Mouse (Mus musculus) limb, embryonic 10.5 days (tissue): Measurements from ENCODE around the gene Mmp10. TPM values are rescaled to one million over a fixed set of nuclear protein-coding genes. Genes with fewer than 3 reads are reported as not detected.

Source experiments
- DNase-seq: peaks from one replicate; pipeline ENCODE4 v3.0.0-alpha.2; 2017; ENCODE audit warnings: low spot score
- H3K27ac ChIP-seq: fragments of 300-500 bp; sonication (generic); 2 replicates; pipeline ENCODE4 v1.5.1; 2016; ENCODE audit warnings: mild to moderate bottlenecking
- H3K27me3 ChIP-seq: fragments of 300-500 bp; sonication (generic); 2 replicates; pipeline ENCODE4 v1.6.1; 2016; ENCODE audit warnings: low read depth, mild to moderate bottlenecking; ENCODE audit not compliant: poor library complexity, severe bottlenecking
- H3K36me3 ChIP-seq: fragments of 300-500 bp; sonication (generic); 2 replicates; pipeline ENCODE4 v1.6.1; 2016; ENCODE audit warnings: mild to moderate bottlenecking, moderate library complexity
- H3K4me1 ChIP-seq: fragments of 300-500 bp; sonication (generic); 2 replicates; pipeline ENCODE4 v1.6.1; 2016
- H3K4me3 ChIP-seq: fragments of 300-500 bp; sonication (generic); 2 replicates; pipeline ENCODE4 v1.5.1; 2016; ENCODE audit warnings: mild to moderate bottlenecking, moderate library complexity
- H3K9me3 ChIP-seq: fragments of 300-500 bp; sonication (generic); replicated peaks from 2 replicates; pipeline ENCODE4 v1.6.1; 2016; ENCODE audit warnings: mild to moderate bottlenecking
- WGBS: fragments of 180-500 bp; shearing (Covaris S2); methylation state at CpG from one replicate; pipeline ENCODE4 v1.1.7; 2016; 5-methylcytosine and 5-hydroxymethylcytosine counted together
- polyA plus RNA-seq: library from polyadenylated mRNA; unstranded; fragments of >200 nt; fragmentation: Nextera tagmentation; extraction: Ambion mirVana; gene quantifications from 2 replicates; pipeline ENCODE4 v1.2.1, GENCODE M21; 2016

The Mmp10 gene
- polyA plus RNA-seq, 1 experiment from 2014 or later: not detected

GRCm38 (mm10) chr9:7551943-7552342 lies 49.8 kb downstream of the Mmp10 start:
- H3K27ac ChIP-seq: no peak overlapping the region
- H3K36me3 ChIP-seq: no peaks in the 10 kb centered on the region

GRCm38 (mm10) chr9:7553536-7553935 lies 51.4 kb downstream of the Mmp10 start:
- H3K36me3 ChIP-seq: no peaks in the 10 kb centered on the region
- DNase-seq: no peak
- no peaks in the 10 kb centered on the region for H3K9me3 ChIP-seq
- H3K27ac ChIP-seq: no peak overlapping the region
- no peak overlapping the region for H3K4me3 ChIP-seq
- 89% methylated on average over 3 of the region's 3 CpGs for WGBS
- H3K4me1 ChIP-seq: no peaks in the 10 kb centered on the region
- H3K27me3 ChIP-seq: no peaks in the 10 kb centered on the region

More at GRCm38 (mm10) chr9:7551943-7552342, 49.8 kb downstream of the Mmp10 start:
- no peaks in the 10 kb centered on the region for H3K9me3 ChIP-seq
- H3K27me3 ChIP-seq: no peaks in the 10 kb centered on the region
- no peak overlapping the region for H3K4me3 ChIP-seq
- no peak for DNase-seq
- no peaks in the 10 kb centered on the region for H3K4me1 ChIP-seq

- Histone ChIP-seq H3K9me3 (no peaks in the 10 kb centered on the region), H3K4me3 (no peak overlapping the region), H3K27ac (no peak overlapping the region), H3K27me3 (no peaks in the 10 kb centered on the region), H3K36me3 (no peaks in the 10 kb centered on the region), H3K4me1 (no peaks in the 10 kb centered on the region)
- DNase-seq: no peak
- 44% methylated on average over 3 of the region's 3 CpGs for WGBS
Measured at GRCm38 (mm10) chr9:7554382-7554781, 52.2 kb downstream of the Mmp10 start.

GRCm38 (mm10) chr9:7558221-7559017 lies 56.3 kb downstream of the Mmp10 start, which contains the start of gene Mmp8:
TSS of gene Mmp8 (plus strand) at chr9:7558456.
- 88% methylated on average over 8 of the region's 8 CpGs for WGBS
- Histone ChIP-seq H3K4me1 (no peaks in the 10 kb centered on the region), H3K4me3 (no peak within 1 kb of the TSS), H3K9me3 (no peaks in the 10 kb centered on the region), H3K27ac (no peak within 1 kb of the TSS), H3K36me3 (no peaks in the 10 kb centered on the region), H3K27me3 (no peaks in the 10 kb centered on the region)
- DNase-seq: no peak

Other genes starting within 250 kb of the Mmp10 start
- gene Mmp13, start 229.8 kb upstream of the Mmp10 start, polyA plus RNA-seq: not detected in 2 replicates
- not detected in 2 replicates for gene Mmp12, start 158.0 kb upstream of the Mmp10 start, polyA plus RNA-seq
- not detected in 2 replicates for gene Mmp1b, start 114.3 kb upstream of the Mmp10 start, polyA plus RNA-seq
- gene Mmp3, start 56.5 kb upstream of the Mmp10 start, polyA plus RNA-seq: not detected in 2 replicates
- not detected in 2 replicates for gene Mmp8, start 56.1 kb downstream of the Mmp10 start, polyA plus RNA-seq
- not detected in 2 replicates for gene Mmp27, start 69.0 kb downstream of the Mmp10 start, polyA plus RNA-seq
- not detected in 2 replicates for gene Mmp20, start 125.9 kb downstream of the Mmp10 start, polyA plus RNA-seq
- not detected in 2 replicates for gene Mmp7, start 189.7 kb downstream of the Mmp10 start, polyA plus RNA-seq